Mouse (Mus musculus) macrophage (primary cell): ENCODE data around the gene Nrxn3. TPM values are rescaled to one million over a fixed set of nuclear protein-coding genes. Genes with fewer than 3 reads are reported as not detected.

Source experiments
- H3K27ac ChIP-seq: fragments of 350-480 bp; formaldehyde crosslinking; 2 replicates; pipeline ENCODE4 v1.9.0; 2021
- H3K36me3 ChIP-seq: fragments of 350-480 bp; formaldehyde crosslinking; 2 replicates; pipeline ENCODE4 v1.9.0; 2021; ENCODE audit errors: inconsistent target
- H3K4me3 ChIP-seq: fragments of 350-480 bp; formaldehyde crosslinking; 2 replicates; pipeline ENCODE4 v1.9.0; 2021; ENCODE audit errors: inconsistent target
- H3K79me2 ChIP-seq: fragments of 350-480 bp; formaldehyde crosslinking; 2 replicates; pipeline ENCODE4 v1.9.0; 2021; ENCODE audit errors: inconsistent target
- WGBS: methylation state at CpG from one replicate; pipeline ENCODE4 v1.1.7; 2026; ENCODE audit warnings: inconsistent platforms; ENCODE audit not compliant: missing documents; 5-methylcytosine and 5-hydroxymethylcytosine counted together
- polyA plus RNA-seq: library from polyadenylated mRNA; stranded (reverse); fragments of 250-400 nt; gene quantifications from 3 replicates; pipeline ENCODE4 v1.2.4, GENCODE M21; 2018; ENCODE audit warnings: inconsistent platforms

The Nrxn3 gene
- polyA plus RNA-seq, 1 experiment from 2014 or later: not detected

- no peaks in the 10 kb centered on the region for H3K36me3 ChIP-seq
- no peaks in the 10 kb centered on the region for H3K79me2 ChIP-seq
- no peak overlapping the region for H3K4me3 ChIP-seq
- whole genome bisulfite sequencing: 57% methylated on average over 4 of the region's 4 CpGs
- H3K27ac ChIP-seq: no peak overlapping the region
These were observed 1537.6 kb downstream of the Nrxn3 start for GRCm38 (mm10) chr12:90260301-90260700.

- H3K4me3 ChIP-seq: no peak overlapping the region
- H3K79me2 ChIP-seq: no peaks in the 10 kb centered on the region
- H3K27ac ChIP-seq: no peak overlapping the region
- WGBS: 87% methylated on average over 2 of the region's 2 CpGs
- H3K36me3 ChIP-seq: no peaks in the 10 kb centered on the region
These were observed 1545.4 kb downstream of the Nrxn3 start for GRCm38 (mm10) chr12:90268111-90268510.

DNA sequence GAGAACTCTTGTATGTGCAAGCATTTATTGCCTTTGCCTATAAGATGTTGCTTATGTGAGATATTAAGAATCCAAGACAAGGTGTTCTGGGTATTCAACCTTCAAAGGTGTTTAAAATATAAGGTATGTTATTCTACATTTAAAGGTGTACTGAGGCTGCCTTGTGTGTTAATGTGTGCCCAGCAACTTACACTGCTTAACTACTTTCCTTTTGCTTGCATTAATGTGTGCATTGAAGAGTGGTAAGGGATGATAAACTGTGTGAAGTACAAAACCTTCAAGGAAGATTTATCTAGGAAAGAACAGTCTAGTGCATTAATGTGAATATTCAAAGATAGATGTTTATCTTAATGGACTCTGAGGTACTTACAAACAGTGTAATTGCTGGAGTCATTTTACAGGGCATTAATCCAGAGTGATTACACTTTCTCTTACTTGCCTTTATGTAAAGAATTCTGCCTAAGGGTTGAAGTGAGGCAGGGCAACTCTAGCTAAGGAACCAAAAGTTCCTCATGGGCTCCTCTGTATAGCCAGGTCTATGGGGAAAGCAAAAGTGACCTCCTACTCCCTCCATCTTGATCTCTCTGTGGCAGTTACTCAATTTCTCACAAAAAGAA, 1548.2 kb downstream of the Nrxn3 start:
- Histone ChIP-seq H3K27ac (no peak overlapping the region), H3K4me3 (no peak overlapping the region), H3K79me2 (no peaks in the 10 kb centered on the region), H3K36me3 (no peaks in the 10 kb centered on the region)

DNA sequence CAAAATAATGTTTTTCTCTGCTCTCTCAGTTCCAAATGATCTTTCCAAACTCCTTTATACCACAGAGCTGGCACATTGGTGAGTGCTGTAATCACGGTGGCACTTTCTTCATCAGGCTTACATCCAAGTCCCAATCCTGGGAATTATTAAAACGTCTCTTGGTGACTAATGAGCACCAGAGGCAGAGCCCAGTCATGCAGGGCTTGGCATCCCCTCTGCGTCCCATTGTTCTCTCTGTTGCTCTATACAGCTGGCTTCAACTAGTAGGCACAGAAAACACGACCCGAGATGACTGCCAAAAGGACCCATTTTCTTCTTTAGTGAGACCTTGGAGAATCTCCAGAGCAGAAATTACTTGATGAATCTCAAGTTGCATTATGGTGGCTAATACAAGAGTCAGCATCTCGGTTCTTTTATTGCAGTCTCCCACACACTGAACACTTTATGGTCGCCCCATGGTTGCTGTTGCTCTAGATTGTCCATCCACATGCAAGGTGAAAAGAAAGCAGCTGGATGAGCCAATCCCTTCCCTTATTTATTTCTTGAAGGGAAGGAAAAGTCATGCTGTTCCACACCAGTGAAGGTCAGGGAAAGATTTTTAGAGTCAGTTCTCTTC, 1552.1 kb downstream of the Nrxn3 start:
- WGBS: 79% methylated on average over 7 of the region's 7 CpGs
- Histone ChIP-seq H3K79me2 (no peaks in the 10 kb centered on the region), H3K4me3 (no peak overlapping the region), H3K27ac (no peak overlapping the region), H3K36me3 (no peaks in the 10 kb centered on the region)

DNA sequence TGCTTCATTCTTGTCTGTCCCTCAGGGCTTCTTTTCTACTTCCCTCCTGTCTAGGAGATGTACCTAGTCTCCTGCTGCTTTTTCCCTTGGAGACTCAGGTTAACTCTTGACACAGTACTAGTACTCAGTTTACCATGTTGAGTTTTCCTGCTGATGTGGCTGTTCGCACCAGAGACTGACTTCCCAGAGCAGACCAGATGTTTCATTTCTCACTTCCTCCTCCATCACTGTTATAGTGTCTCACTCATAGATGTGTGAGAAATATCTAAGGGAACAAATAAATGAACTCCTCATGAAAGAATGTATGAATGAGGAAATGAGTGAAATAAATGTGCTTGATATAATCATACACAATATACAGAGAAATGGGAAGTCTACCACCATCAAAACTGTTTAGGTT, 1558.6 kb downstream of the Nrxn3 start:
- H3K79me2 ChIP-seq: no peaks in the 10 kb centered on the region
- 88% methylated on average over 1 of the region's 1 CpGs for WGBS

GRCm38 (mm10) chr12:90283022-90283421, 1560.3 kb downstream of the Nrxn3 start:
- Histone ChIP-seq H3K4me3 (no peak overlapping the region), H3K27ac (no peak overlapping the region), H3K36me3 (no peaks in the 10 kb centered on the region), H3K79me2 (no peaks in the 10 kb centered on the region)
- 89% methylated on average over 5 of the region's 5 CpGs for WGBS

More for the DNA sequence above, 1558.6 kb downstream of the Nrxn3 start:
- no peak overlapping the region for H3K27ac ChIP-seq
- H3K4me3 ChIP-seq: no peak overlapping the region
- H3K36me3 ChIP-seq: no peaks in the 10 kb centered on the region

DNA sequence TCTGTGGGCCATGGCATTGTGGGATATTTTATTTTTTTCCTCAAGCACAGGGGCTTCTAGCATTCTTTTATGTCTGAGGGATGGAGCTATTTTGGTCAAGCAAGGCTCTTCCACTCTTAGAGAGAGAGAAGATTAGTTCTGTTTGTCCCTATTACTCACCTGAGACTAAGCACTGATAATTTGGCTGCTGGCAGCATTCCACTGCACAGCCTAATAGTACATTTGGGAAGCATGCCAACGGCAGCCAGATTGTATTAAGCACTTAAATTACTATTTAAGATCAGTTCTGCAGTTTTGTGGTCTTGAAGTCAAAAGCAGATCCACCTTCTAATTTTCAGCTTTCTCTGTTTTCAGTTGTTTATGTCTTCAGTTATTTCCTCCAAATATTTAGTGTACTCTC, 1580.0 kb downstream of the Nrxn3 start:
- Histone ChIP-seq H3K79me2 (no peaks in the 10 kb centered on the region), H3K4me3 (no peak overlapping the region), H3K27ac (no peak overlapping the region), H3K36me3 (no peaks in the 10 kb centered on the region)
- 82% methylated on average over 1 of the region's 1 CpGs for WGBS

GRCm38 (mm10) chr12:90331806-90332205, 1609.1 kb downstream of the Nrxn3 start:
- H3K36me3 ChIP-seq: no peaks in the 10 kb centered on the region
- H3K4me3 ChIP-seq: no peak overlapping the region
- no peak overlapping the region for H3K27ac ChIP-seq
- no peaks in the 10 kb centered on the region for H3K79me2 ChIP-seq
- whole genome bisulfite sequencing: 94% methylated on average over 15 of the region's 15 CpGs

DNA sequence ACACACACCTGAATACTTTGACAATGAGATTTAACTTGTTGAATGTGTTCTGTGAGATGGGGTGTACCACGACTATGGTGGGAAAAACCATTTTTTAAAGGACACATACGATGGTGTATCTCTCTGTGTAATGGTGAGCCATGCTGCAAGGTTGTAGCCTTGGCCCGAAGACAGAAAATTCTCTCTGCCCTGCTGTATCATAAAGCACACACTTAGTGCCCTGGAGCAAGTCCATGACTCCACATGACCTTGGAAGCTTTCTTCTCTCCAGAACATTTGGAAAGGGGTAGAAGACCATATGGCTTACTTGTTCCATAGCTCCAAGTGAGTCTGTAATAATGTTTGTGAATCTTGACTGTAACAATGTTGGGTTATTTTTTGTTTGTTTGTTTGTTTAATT, 1609.8 kb downstream of the Nrxn3 start:
- no peak overlapping the region for H3K4me3 ChIP-seq
- H3K36me3 ChIP-seq: no peaks in the 10 kb centered on the region
- WGBS: 84% methylated on average over 3 of the region's 3 CpGs
- H3K79me2 ChIP-seq: no peaks in the 10 kb centered on the region
- no peak overlapping the region for H3K27ac ChIP-seq

GRCm38 (mm10) chr12:90337496-90338228, 1615.0 kb downstream of the Nrxn3 start:
- no peak overlapping the region for H3K27ac ChIP-seq
- H3K79me2 ChIP-seq: no peaks in the 10 kb centered on the region
- no peak overlapping the region for H3K4me3 ChIP-seq
- no peaks in the 10 kb centered on the region for H3K36me3 ChIP-seq

DNA sequence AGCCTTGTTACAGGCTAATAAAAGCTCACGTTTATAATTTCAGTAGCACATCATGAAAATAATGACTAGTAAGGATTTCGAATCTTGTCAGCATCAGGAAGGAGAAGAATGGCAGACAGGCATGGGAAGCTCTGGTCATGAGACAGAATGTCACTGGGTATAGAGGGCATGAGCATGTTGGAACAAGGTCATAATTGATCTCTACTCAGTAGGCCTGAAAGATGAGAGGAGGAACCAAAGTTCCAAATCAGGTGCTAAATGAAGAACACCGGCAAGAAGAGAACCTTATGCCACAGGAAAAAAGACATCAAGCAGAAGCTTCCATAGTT, 1615.5 kb downstream of the Nrxn3 start:
- H3K4me3 ChIP-seq: no peak overlapping the region
- no peaks in the 10 kb centered on the region for H3K36me3 ChIP-seq
- H3K27ac ChIP-seq: no peak overlapping the region
- H3K79me2 ChIP-seq: no peaks in the 10 kb centered on the region
- 74% methylated on average over 3 of the region's 3 CpGs for WGBS
